Mouse (Mus musculus): ENCODE results near the gene Anp32e. TPM values are rescaled to one million over a fixed set of nuclear protein-coding genes. Genes with fewer than 3 reads are reported as not detected.
"Not testable (repeated sequence)": the region's sequence is repeated elsewhere in the genome, so short reads cannot be mapped to it uniquely, and the experiment has no call there.

Gene Anp32e
- polyA plus RNA-seq, 1 experiment from 2014 or later = 164 TPM

- peak overlapping the region; percentile 84 for H3K27ac ChIP-seq (replicated peaks)
- peaks cover 58% of the 10 kb centered on the region for H3K4me1 ChIP-seq
- under 1% methylated on average over 18 of the region's 18 CpGs for WGBS
- peak overlapping the region; percentile 80 for H3K4me2 ChIP-seq
- H3K27me3 ChIP-seq (replicated peaks) = peaks cover 12% of the 10 kb centered on the region
- H3K9ac ChIP-seq = peak overlapping the region; percentile 80
- H3K4me3 ChIP-seq = peak overlapping the region; percentile 51
- ATAC-seq (ENCODE audit: extremely low read depth, insufficient number of reproducible peaks, low FRiP score, low TSS enrichment) = no peak
- H3K36me3 ChIP-seq = no peaks in the 10 kb centered on the region
- no peaks in the 10 kb centered on the region for H3K9me3 ChIP-seq
Measured at GRCm38 (mm10) chr3:95905146-95905939, 23.7 kb upstream of the Anp32e start.

DNA sequence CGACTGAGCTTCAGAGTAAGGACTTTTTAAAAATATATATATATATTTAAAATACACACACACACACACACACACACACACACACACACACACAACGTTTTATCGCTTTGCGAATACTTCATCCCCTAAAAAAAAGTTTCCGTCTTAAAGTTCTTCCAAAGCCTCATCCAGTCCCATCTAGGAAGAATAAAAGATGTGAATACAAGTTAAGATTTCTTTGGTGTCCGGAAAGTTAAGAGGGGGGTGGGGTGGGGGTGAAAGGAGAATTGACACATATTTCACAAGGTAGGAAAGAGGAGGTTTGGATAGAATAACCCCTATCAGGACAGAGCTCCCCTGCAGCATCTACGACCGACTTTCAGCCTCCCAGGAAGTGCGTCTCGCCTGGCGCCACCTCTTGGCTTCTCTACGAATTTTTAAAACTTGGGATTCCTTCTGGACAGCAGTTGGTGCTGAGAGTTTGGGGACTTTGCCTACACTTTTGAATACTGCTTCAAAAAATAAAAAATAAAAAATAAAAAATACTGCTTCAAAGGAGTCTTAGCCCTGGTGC lies 23.0 kb upstream of the Anp32e start:
- no peak for ATAC-seq (ENCODE audit: extremely low read depth, insufficient number of reproducible peaks, low FRiP score, low TSS enrichment)
- Histone ChIP-seq H3K27me3 (replicated peaks) (peaks cover 12% of the 10 kb centered on the region), H3K4me3 (peak overlapping the region; percentile 51), H3K4me2 (peak overlapping the region; percentile 80), H3K9me3 (no peaks in the 10 kb centered on the region), H3K36me3 (no peaks in the 10 kb centered on the region), H3K4me1 (peaks cover 58% of the 10 kb centered on the region), H3K9ac (peak overlapping the region; percentile 80), H3K27ac (replicated peaks) (0 out of 2 replicates have a peak overlapping the region, but pooled peaks have one; percentile 84)
- WGBS = under 1% methylated on average over 12 of the region's 12 CpGs

DNA sequence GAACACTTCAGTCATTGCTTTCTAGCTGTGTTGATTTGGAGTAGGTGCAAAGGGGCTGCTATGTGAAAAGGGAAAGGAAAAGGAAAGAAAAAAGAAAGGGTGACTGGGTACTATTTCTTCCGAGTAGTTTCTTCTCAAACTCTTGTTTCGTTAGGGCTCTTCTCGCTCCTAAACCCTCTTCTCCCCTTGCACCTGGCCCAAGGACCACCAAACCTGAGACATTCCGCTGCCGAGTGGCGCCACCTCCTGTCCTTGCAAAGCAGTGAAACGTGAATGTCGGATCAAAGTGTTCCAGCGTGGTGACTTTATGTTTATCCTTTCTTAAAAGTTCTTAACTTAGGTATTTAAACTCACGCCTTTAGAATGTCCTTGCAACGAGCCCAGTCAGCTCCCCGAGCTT lies 22.2 kb upstream of the Anp32e start:
- H3K27me3 ChIP-seq (replicated peaks) = peaks cover 12% of the 10 kb centered on the region
- H3K4me2 ChIP-seq = peak overlapping the region; percentile 80
- peak overlapping the region; percentile 51 for H3K4me3 ChIP-seq
- ATAC-seq (ENCODE audit: extremely low read depth, insufficient number of reproducible peaks, low FRiP score, low TSS enrichment) = no peak
- H3K27ac ChIP-seq (replicated peaks) = no peak overlapping the region
- H3K9me3 ChIP-seq = no peaks in the 10 kb centered on the region
- H3K9ac ChIP-seq = peak overlapping the region; percentile 66
- WGBS = under 1% methylated on average over 12 of the region's 12 CpGs
- H3K4me1 ChIP-seq = peaks cover 53% of the 10 kb centered on the region
- H3K36me3 ChIP-seq = no peaks in the 10 kb centered on the region

DNA sequence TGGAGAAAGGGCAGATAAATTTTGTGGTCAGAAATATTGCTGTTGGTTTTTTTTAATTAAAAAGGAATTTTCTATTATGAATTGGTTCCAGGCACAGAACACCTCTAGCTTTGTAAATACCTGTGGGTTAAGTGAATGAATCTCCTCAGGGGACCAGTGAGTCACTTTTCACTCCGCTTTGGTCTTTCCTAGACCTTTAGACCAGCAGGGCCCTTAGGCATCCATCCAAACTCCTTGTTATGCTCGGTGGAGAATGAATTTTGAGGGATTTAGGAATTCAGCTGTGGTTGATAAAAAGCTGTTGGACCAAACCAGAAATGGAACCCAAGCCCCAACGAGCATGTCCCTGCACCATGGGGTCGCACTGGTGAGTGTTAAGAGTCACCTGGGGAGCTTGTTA lies 21.4 kb upstream of the Anp32e start:
- no peak overlapping the region for H3K27ac ChIP-seq (replicated peaks)
- no peak for ATAC-seq (ENCODE audit: extremely low read depth, insufficient number of reproducible peaks, low FRiP score, low TSS enrichment)
- H3K9ac ChIP-seq = no peak overlapping the region
- H3K27me3 ChIP-seq (replicated peaks) = peaks cover 12% of the 10 kb centered on the region
- no peak overlapping the region for H3K4me3 ChIP-seq
- no peak overlapping the region for H3K4me2 ChIP-seq
- no peaks in the 10 kb centered on the region for H3K9me3 ChIP-seq
- 50% methylated on average over 4 of the region's 4 CpGs for WGBS
- H3K36me3 ChIP-seq = no peaks in the 10 kb centered on the region
- H3K4me1 ChIP-seq = peaks cover 45% of the 10 kb centered on the region

DNA sequence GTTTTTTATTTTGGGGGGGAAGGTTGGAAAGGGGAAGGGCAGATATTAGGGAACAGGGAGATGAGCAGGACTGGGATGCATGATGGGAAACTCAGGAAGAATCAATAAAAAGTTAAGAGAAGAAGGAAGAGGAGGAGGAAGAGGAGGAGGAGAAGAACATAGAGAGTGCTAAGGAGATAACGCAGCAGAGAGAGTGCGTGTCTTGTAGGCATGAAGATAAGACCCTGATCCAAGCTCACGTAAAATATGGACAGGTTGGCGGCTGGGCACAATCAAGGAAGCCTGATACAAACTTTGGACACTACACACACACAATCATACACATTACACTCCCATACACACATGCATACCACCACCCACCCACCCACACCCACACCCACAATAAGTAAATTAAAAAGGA lies 14.3 kb upstream of the Anp32e start:
- no peak for ATAC-seq (ENCODE audit: extremely low read depth, insufficient number of reproducible peaks, low FRiP score, low TSS enrichment)
- 62% methylated on average over 4 of the region's 4 CpGs for WGBS

GRCm38 (mm10) chr3:95916760-95917159 lies 12.3 kb upstream of the Anp32e start:
- ATAC-seq (ENCODE audit: extremely low read depth, insufficient number of reproducible peaks, low FRiP score, low TSS enrichment) = no peak
- 61% methylated on average over 7 of the region's 7 CpGs for WGBS
- no peak overlapping the region for H3K27ac ChIP-seq (replicated peaks)
- H3K27me3 ChIP-seq (replicated peaks) = no peaks in the 10 kb centered on the region
- H3K4me3 ChIP-seq = no peak overlapping the region
- H3K9ac ChIP-seq = no peak overlapping the region
- H3K4me2 ChIP-seq = no peak overlapping the region
- H3K36me3 ChIP-seq = no peaks in the 10 kb centered on the region
- 0 out of 2 replicates have a peak, but pooled peaks cover 9% of the 10 kb centered on the region for H3K4me1 ChIP-seq
- H3K9me3 ChIP-seq = no peaks in the 10 kb centered on the region

More for the DNA sequence above, 14.3 kb upstream of the Anp32e start:
- Histone ChIP-seq H3K9ac (no peak overlapping the region), H3K4me2 (no peak overlapping the region), H3K27ac (replicated peaks) (no peak overlapping the region), H3K4me1 (no peaks in the 10 kb centered on the region), H3K27me3 (replicated peaks) (no peaks in the 10 kb centered on the region), H3K36me3 (no peaks in the 10 kb centered on the region), H3K9me3 (no peaks in the 10 kb centered on the region), H3K4me3 (no peak overlapping the region)

- not testable (repeated sequence) for H3K4me1 ChIP-seq; H3K27me3 ChIP-seq (replicated peaks); H3K36me3 ChIP-seq; ATAC-seq (ENCODE audit: extremely low read depth, insufficient number of reproducible peaks, low FRiP score, low TSS enrichment); H3K4me2 ChIP-seq; H3K27ac ChIP-seq (replicated peaks); H3K9me3 ChIP-seq; H3K9ac ChIP-seq; H3K4me3 ChIP-seq
- 51% methylated on average over 2 of the region's 2 CpGs for WGBS
Measured at GRCm38 (mm10) chr3:95920532-95920931, 8.5 kb upstream of the Anp32e start.

- not testable (repeated sequence) for ATAC-seq (ENCODE audit: extremely low read depth, insufficient number of reproducible peaks, low FRiP score, low TSS enrichment); H3K36me3 ChIP-seq; H3K4me2 ChIP-seq; H3K9ac ChIP-seq; H3K27ac ChIP-seq (replicated peaks); H3K4me3 ChIP-seq; H3K9me3 ChIP-seq; H3K27me3 ChIP-seq (replicated peaks)
- WGBS = 80% methylated on average over 7 of the region's 7 CpGs
- H3K4me1 ChIP-seq = peaks cover 14% of the 10 kb centered on the region
Measured at GRCm38 (mm10) chr3:95923429-95923828, 5.6 kb upstream of the Anp32e start.

DNA sequence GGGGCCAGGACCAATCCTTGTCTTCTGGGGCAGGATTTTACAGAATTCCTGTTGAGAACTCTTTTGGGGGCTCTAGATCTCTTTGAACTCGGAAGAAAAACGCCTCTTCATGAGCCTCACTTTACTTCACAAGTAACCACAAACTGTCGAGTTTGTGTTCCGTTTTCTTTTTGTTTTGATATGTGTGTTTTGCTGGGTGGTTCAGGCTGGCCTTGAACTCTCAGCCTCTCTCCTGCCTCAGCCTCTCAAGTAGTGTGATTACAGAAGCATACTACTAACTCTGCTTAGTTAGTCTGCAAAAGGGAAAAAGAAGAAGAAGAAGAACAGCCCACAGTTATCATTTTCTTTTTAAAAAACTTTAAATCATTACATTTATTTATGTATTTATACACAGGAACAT lies 4.9 kb upstream of the Anp32e start:
- Histone ChIP-seq H3K4me3 (no peak overlapping the region), H3K27ac (replicated peaks) (no peak overlapping the region), H3K36me3 (no peaks in the 10 kb centered on the region), H3K9me3 (no peaks in the 10 kb centered on the region), H3K9ac (no peak overlapping the region), H3K27me3 (replicated peaks) (no peaks in the 10 kb centered on the region), H3K4me2 (no peak overlapping the region), H3K4me1 (peaks cover 16% of the 10 kb centered on the region)
- WGBS = 57% methylated on average over 4 of the region's 4 CpGs
- no peak for ATAC-seq (ENCODE audit: extremely low read depth, insufficient number of reproducible peaks, low FRiP score, low TSS enrichment)

- Histone ChIP-seq H3K9ac (no peak overlapping the region), H3K4me3 (no peak overlapping the region), H3K36me3 (no peaks in the 10 kb centered on the region), H3K27ac (replicated peaks) (no peak overlapping the region), H3K4me1 (peaks cover 16% of the 10 kb centered on the region), H3K4me2 (no peak overlapping the region), H3K27me3 (replicated peaks) (no peaks in the 10 kb centered on the region), H3K9me3 (no peaks in the 10 kb centered on the region)
- ATAC-seq (ENCODE audit: extremely low read depth, insufficient number of reproducible peaks, low FRiP score, low TSS enrichment) = no peak
- 71% methylated on average over 5 of the region's 5 CpGs for WGBS
Measured at GRCm38 (mm10) chr3:95925087-95925486, 4.0 kb upstream of the Anp32e start.

DNA sequence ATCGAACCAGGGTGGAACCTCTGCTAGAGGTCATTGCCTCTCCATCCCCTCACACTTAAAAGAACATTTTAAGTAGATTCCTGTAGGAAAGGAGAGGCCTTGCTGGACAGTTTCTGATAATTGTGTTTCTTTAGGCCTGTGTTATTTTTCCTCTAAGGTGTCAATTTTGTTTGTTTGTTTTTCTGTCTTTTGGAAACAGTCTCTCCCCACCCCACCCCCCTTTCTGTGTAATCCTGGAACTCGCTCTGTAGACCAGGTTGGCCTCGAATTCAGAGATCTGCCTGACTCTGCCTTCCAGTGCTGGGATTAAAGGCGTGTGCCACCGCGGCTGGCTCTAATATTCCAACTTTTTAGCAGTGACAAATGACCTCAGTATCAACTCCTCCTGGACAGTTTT lies 787 bp upstream of the Anp32e start:
- ATAC-seq (ENCODE audit: extremely low read depth, insufficient number of reproducible peaks, low FRiP score, low TSS enrichment) = no peak
- WGBS = 52% methylated on average over 6 of the region's 6 CpGs

More for the DNA sequence above, 787 bp upstream of the Anp32e start:
- Histone ChIP-seq H3K27me3 (replicated peaks) (no peaks in the 10 kb centered on the region), H3K9me3 (no peaks in the 10 kb centered on the region), H3K27ac (replicated peaks) (peak overlapping the region; percentile 87), H3K36me3 (peaks cover under 1% of the 10 kb centered on the region; the same call in 1 of the 2 replicates), H3K4me2 (peak overlapping the region; percentile 83), H3K4me3 (peak overlapping the region; percentile 90), H3K4me1 (peaks cover 34% of the 10 kb centered on the region), H3K9ac (peak overlapping the region; percentile 82)

Measured in heart, embryonic 13.5 days (tissue).